Mouse (Mus musculus): ENCODE measurements around the gene Dscaml1. TPM values are rescaled to one million over a fixed set of nuclear protein-coding genes. Genes with fewer than 3 reads are reported as not detected.

Gene Dscaml1
- polyA plus RNA-seq, 1 experiment: 11.3 TPM

GRCm38 (mm10) chr9:45614616-45615015, 188.2 kb downstream of the Dscaml1 start:
- no peak overlapping the region for H3K4me3 ChIP-seq (ENCODE audit: control insufficient read depth, insufficient read depth, low read length)
- H3K36me3 ChIP-seq (ENCODE audit: control insufficient read depth, insufficient read depth, low read length): no peaks in the 10 kb centered on the region
- 79% methylated on average over 1 of the region's 1 CpGs for WGBS
- no peaks in the 10 kb centered on the region for H3K4me1 ChIP-seq (replicated peaks; ENCODE audit: control insufficient read depth, insufficient read depth, low read length)
- H3K27me3 ChIP-seq (ENCODE audit: control insufficient read depth, insufficient read depth, low read length): no peaks in the 10 kb centered on the region
- DNase-seq: no peak
- no peak overlapping the region for H3K27ac ChIP-seq (ENCODE audit: control insufficient read depth, insufficient read depth, low read length)
- TF ChIP-seq POLR2A (IDR thresholded peaks at IDR 0.05; ENCODE audit: control insufficient read depth, extremely low read depth, insufficient read depth, low read length, poor library complexity) (no peak), CTCF (IDR thresholded peaks at IDR 0.05; ENCODE audit: borderline replicate concordance, control insufficient read depth, extremely low read depth, insufficient read depth, low read length, poor library complexity) (no peak)

GRCm38 (mm10) chr9:45617889-45618288, 191.5 kb downstream of the Dscaml1 start:
- Histone ChIP-seq H3K4me3 (ENCODE audit: control insufficient read depth, insufficient read depth, low read length) (no peak overlapping the region), H3K36me3 (ENCODE audit: control insufficient read depth, insufficient read depth, low read length) (no peaks in the 10 kb centered on the region), H3K27ac (ENCODE audit: control insufficient read depth, insufficient read depth, low read length) (no peak overlapping the region), H3K4me1 (replicated peaks; ENCODE audit: control insufficient read depth, insufficient read depth, low read length) (no peaks in the 10 kb centered on the region), H3K27me3 (ENCODE audit: control insufficient read depth, insufficient read depth, low read length) (no peaks in the 10 kb centered on the region)
- WGBS: 92% methylated on average over 10 of the region's 10 CpGs
- DNase-seq: no peak
- TF ChIP-seq POLR2A (IDR thresholded peaks at IDR 0.05; ENCODE audit: control insufficient read depth, extremely low read depth, insufficient read depth, low read length, poor library complexity) (no peak), CTCF (IDR thresholded peaks at IDR 0.05; ENCODE audit: borderline replicate concordance, control insufficient read depth, extremely low read depth, insufficient read depth, low read length, poor library complexity) (no peak)

- Histone ChIP-seq H3K4me3 (ENCODE audit: control insufficient read depth, insufficient read depth, low read length) (no peak overlapping the region), H3K27me3 (ENCODE audit: control insufficient read depth, insufficient read depth, low read length) (no peaks in the 10 kb centered on the region), H3K36me3 (ENCODE audit: control insufficient read depth, insufficient read depth, low read length) (no peaks in the 10 kb centered on the region), H3K27ac (ENCODE audit: control insufficient read depth, insufficient read depth, low read length) (no peak overlapping the region; the same call in 1 of the 2 replicates), H3K4me1 (replicated peaks; ENCODE audit: control insufficient read depth, insufficient read depth, low read length) (no peaks in the 10 kb centered on the region)
- TF ChIP-seq POLR2A (IDR thresholded peaks at IDR 0.05; ENCODE audit: control insufficient read depth, extremely low read depth, insufficient read depth, low read length, poor library complexity) (no peak), CTCF (IDR thresholded peaks at IDR 0.05; ENCODE audit: borderline replicate concordance, control insufficient read depth, extremely low read depth, insufficient read depth, low read length, poor library complexity) (no peak)
- 90% methylated on average over 7 of the region's 7 CpGs for WGBS
- DNase-seq: no peak
These were observed 192.0 kb downstream of the Dscaml1 start for GRCm38 (mm10) chr9:45618443-45618842.

- Histone ChIP-seq H3K4me3 (ENCODE audit: control insufficient read depth, insufficient read depth, low read length) (no peak overlapping the region), H3K36me3 (ENCODE audit: control insufficient read depth, insufficient read depth, low read length) (no peaks in the 10 kb centered on the region), H3K27ac (ENCODE audit: control insufficient read depth, insufficient read depth, low read length) (no peak overlapping the region), H3K27me3 (ENCODE audit: control insufficient read depth, insufficient read depth, low read length) (no peaks in the 10 kb centered on the region), H3K4me1 (replicated peaks; ENCODE audit: control insufficient read depth, insufficient read depth, low read length) (no peaks in the 10 kb centered on the region)
- WGBS: 72% methylated on average over 9 of the region's 9 CpGs
- DNase-seq: no peak
- TF ChIP-seq POLR2A (IDR thresholded peaks at IDR 0.05; ENCODE audit: control insufficient read depth, extremely low read depth, insufficient read depth, low read length, poor library complexity) (no peak), CTCF (IDR thresholded peaks at IDR 0.05; ENCODE audit: borderline replicate concordance, control insufficient read depth, extremely low read depth, insufficient read depth, low read length, poor library complexity) (no peak)
These were observed 193.6 kb downstream of the Dscaml1 start for GRCm38 (mm10) chr9:45620049-45620448.

GRCm38 (mm10) chr9:45620920-45621319, 194.5 kb downstream of the Dscaml1 start:
- Histone ChIP-seq H3K4me1 (replicated peaks; ENCODE audit: control insufficient read depth, insufficient read depth, low read length) (no peaks in the 10 kb centered on the region), H3K27me3 (ENCODE audit: control insufficient read depth, insufficient read depth, low read length) (no peaks in the 10 kb centered on the region), H3K36me3 (ENCODE audit: control insufficient read depth, insufficient read depth, low read length) (no peaks in the 10 kb centered on the region), H3K4me3 (ENCODE audit: control insufficient read depth, insufficient read depth, low read length) (no peak overlapping the region), H3K27ac (ENCODE audit: control insufficient read depth, insufficient read depth, low read length) (no peak overlapping the region)
- no peak for DNase-seq
- WGBS: 96% methylated on average over 4 of the region's 4 CpGs
- TF ChIP-seq CTCF (IDR thresholded peaks at IDR 0.05; ENCODE audit: borderline replicate concordance, control insufficient read depth, extremely low read depth, insufficient read depth, low read length, poor library complexity) (no peak), POLR2A (IDR thresholded peaks at IDR 0.05; ENCODE audit: control insufficient read depth, extremely low read depth, insufficient read depth, low read length, poor library complexity) (no peak)

GRCm38 (mm10) chr9:45625889-45626446, 199.5 kb downstream of the Dscaml1 start:
- TF ChIP-seq POLR2A (IDR thresholded peaks at IDR 0.05; ENCODE audit: control insufficient read depth, extremely low read depth, insufficient read depth, low read length, poor library complexity) (no peak), CTCF (IDR thresholded peaks at IDR 0.05; ENCODE audit: borderline replicate concordance, control insufficient read depth, extremely low read depth, insufficient read depth, low read length, poor library complexity) (no peak)
- Histone ChIP-seq H3K27me3 (ENCODE audit: control insufficient read depth, insufficient read depth, low read length) (no peaks in the 10 kb centered on the region), H3K4me1 (replicated peaks; ENCODE audit: control insufficient read depth, insufficient read depth, low read length) (no peaks in the 10 kb centered on the region), H3K27ac (ENCODE audit: control insufficient read depth, insufficient read depth, low read length) (no peak overlapping the region), H3K4me3 (ENCODE audit: control insufficient read depth, insufficient read depth, low read length) (no peak overlapping the region), H3K36me3 (ENCODE audit: control insufficient read depth, insufficient read depth, low read length) (no peaks in the 10 kb centered on the region)
- 88% methylated on average over 6 of the region's 6 CpGs for WGBS
- no peak for DNase-seq

- H3K36me3 ChIP-seq (ENCODE audit: control insufficient read depth, insufficient read depth, low read length): no peaks in the 10 kb centered on the region
- TF ChIP-seq POLR2A (IDR thresholded peaks at IDR 0.05; ENCODE audit: control insufficient read depth, extremely low read depth, insufficient read depth, low read length, poor library complexity) (no peak), CTCF (IDR thresholded peaks at IDR 0.05; ENCODE audit: borderline replicate concordance, control insufficient read depth, extremely low read depth, insufficient read depth, low read length, poor library complexity) (no peak)
- H3K27ac ChIP-seq (ENCODE audit: control insufficient read depth, insufficient read depth, low read length): no peak overlapping the region
- 25% methylated on average over 10 of the region's 10 CpGs for WGBS
- H3K4me1 ChIP-seq (replicated peaks; ENCODE audit: control insufficient read depth, insufficient read depth, low read length): no peaks in the 10 kb centered on the region
- no peak overlapping the region for H3K4me3 ChIP-seq (ENCODE audit: control insufficient read depth, insufficient read depth, low read length)
- no peak for DNase-seq
- no peaks in the 10 kb centered on the region for H3K27me3 ChIP-seq (ENCODE audit: control insufficient read depth, insufficient read depth, low read length)
These were observed 206.1 kb downstream of the Dscaml1 start for GRCm38 (mm10) chr9:45632520-45632919.

Data from thymus, adult 2 months (tissue).